Mouse (Mus musculus) gastrocnemius, adult 2 months (tissue): Measurements from ENCODE around the gene Zfhx3. TPM values are rescaled to one million over a fixed set of nuclear protein-coding genes. Genes with fewer than 3 reads are reported as not detected.

ENCODE experiments used
- DNase-seq: peaks from one replicate; pipeline ENCODE4 v3.0.0; 2022
- H3K27ac ChIP-seq: fragments of 200-600 bp; 2 replicates; pipeline ENCODE4 v1.8.1; 2022; ENCODE audit warnings: mild to moderate bottlenecking
- H3K4me3 ChIP-seq: fragments of 200-600 bp; 2 replicates; pipeline ENCODE4 v1.8.1; 2022; ENCODE audit warnings: mild to moderate bottlenecking, moderate library complexity
- CTCF ChIP-seq: fragments of 200-600 bp; IDR thresholded peaks from 2 replicates; pipeline ENCODE4 v1.8.1; 2022; ENCODE audit warnings: antibody characterized with exemption, mild to moderate bottlenecking, moderate library complexity
- intact Hi-C: fragments of 180-260 bp; cut with DNase I; formaldehyde crosslinking; loops from one replicate; pipeline ENCODE4 v1.15.1; 2025
- total RNA-seq, 2 experiments: library from RNA; stranded (reverse); gene quantifications; 2 replicates each; pipeline ENCODE4 v1.2.3; 2021

Zfhx3 gene
- total RNA-seq, 2 experiments from 2014 or later, result 14.1 to 17.7 TPM

- TF ChIP-seq CTCF, result no peak
- no peak overlapping the region for H3K27ac ChIP-seq
- DNase-seq, result no peak
- intact Hi-C loops, result no loop called here
- H3K4me3 ChIP-seq, result no peak overlapping the region
Measured at GRCm38 (mm10) chr8:108370731-108371130, 428.3 kb downstream of the Zfhx3 start.

- H3K27ac ChIP-seq, result no peak overlapping the region
- no peak for DNase-seq
- no peak for TF ChIP-seq CTCF
- intact Hi-C loops, result no loop called here
- H3K4me3 ChIP-seq, result peak overlapping the region; percentile 51
Measured at GRCm38 (mm10) chr8:108373046-108373445, 430.6 kb downstream of the Zfhx3 start.

DNA sequence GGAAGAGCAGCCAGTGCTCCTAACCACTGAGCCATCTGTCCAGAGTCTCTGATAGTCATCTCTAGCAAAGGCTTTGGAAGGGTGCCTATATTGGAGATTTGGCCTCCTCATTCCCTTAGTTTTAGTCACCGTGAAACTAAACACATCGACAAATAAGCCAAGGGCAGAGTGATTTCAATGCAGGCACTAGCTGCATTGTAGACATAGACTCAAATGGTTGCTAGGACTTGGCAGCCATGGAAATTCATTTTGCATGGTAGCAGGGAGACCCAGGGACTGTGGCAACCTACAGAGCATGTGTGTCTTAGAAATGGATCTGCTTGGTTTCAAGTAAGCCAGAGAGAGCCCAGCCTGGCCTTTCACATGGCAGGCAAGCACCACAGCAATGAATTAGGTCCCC is 435.6 kb downstream of the Zfhx3 start:
- no peak overlapping the region for H3K4me3 ChIP-seq
- no peak overlapping the region for H3K27ac ChIP-seq
- no peak for TF ChIP-seq CTCF
- no peak for DNase-seq
- intact Hi-C loops, result no loop called here

GRCm38 (mm10) chr8:108383121-108383520 is 440.7 kb downstream of the Zfhx3 start:
- Histone ChIP-seq H3K4me3 (no peak overlapping the region), H3K27ac (no peak overlapping the region)
- no peak for TF ChIP-seq CTCF
- no peak for DNase-seq
- intact Hi-C loops, result no loop called here

DNA sequence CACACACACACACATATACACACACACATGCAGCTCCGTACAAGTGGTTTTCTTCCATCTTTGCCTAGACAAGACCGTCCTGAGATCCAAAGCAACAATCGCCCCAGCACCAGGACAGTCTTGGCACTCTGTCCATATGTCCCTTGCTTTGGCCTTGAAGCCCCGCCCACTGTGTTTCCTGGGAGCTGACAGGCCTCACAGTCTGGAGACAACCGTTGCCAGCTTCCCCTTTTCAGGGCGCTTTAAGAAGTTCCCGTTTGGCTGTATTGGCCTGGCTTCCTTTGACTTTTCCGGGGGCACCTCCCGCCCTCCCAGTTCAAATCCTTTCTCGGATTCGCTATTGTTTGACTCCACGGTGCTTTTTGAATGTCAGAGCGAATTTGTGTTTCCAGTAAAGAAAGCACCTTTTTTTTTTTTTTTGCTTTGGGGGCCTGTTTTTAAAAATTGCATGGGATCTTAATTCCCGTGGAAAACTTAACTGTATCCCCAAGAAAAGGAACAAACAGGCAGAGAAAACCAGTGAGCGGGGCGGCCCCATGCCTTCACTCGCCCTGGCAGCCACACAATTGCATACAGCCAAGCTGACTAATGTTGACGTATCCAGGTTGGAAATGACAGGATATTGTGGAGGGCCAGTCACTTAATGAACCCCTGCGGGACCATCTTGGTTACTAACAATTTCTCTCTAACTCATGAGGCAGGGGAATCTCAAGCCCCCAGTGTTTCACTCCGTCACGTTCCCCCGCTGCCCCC is 444.9 kb downstream of the Zfhx3 start:
- peak overlapping the region; percentile 55 for H3K4me3 ChIP-seq

DNA sequence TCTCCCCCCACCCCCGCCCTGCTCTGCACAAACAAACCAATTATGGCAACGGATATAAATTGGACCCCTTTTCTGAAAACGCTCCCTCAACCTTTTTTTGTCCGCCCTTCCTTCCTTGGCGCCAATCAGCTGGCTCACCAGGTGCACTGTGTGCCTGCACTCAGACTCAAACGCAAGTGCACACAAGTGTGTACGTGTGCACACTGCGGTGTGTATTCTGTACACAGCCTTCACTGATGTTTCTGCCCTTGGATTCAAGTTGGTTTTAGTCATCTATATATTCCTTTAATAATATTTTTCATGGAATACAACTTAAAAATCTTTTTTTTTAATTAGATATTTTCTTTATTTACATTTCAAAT is 445.4 kb downstream of the Zfhx3 start:
- intact Hi-C loops, result no loop called here
- no peak overlapping the region for H3K27ac ChIP-seq
- no peak for DNase-seq

More for the DNA sequence above, 444.9 kb downstream of the Zfhx3 start:
- no peak overlapping the region for H3K27ac ChIP-seq
- DNase-seq, result peak; percentile 49
- intact Hi-C loops, result no loop called here
- TF ChIP-seq CTCF, result no peak

GRCm38 (mm10) chr8:108392909-108393308 is 450.5 kb downstream of the Zfhx3 start:
- H3K27ac ChIP-seq, result no peak overlapping the region
- H3K4me3 ChIP-seq, result no peak overlapping the region
- DNase-seq, result no peak
- no peak for TF ChIP-seq CTCF
- intact Hi-C loops, result no loop called here

More for the DNA sequence above, 445.4 kb downstream of the Zfhx3 start:
- peak overlapping the region; percentile 55 for H3K4me3 ChIP-seq
- TF ChIP-seq CTCF, result no peak

- DNase-seq, result no peak
Measured at GRCm38 (mm10) chr8:108402149-108402548, 459.7 kb downstream of the Zfhx3 start.

GRCm38 (mm10) chr8:108406716-108407494 is 464.5 kb downstream of the Zfhx3 start:
- intact Hi-C loops, result no loop called here

More at GRCm38 (mm10) chr8:108402149-108402548, 459.7 kb downstream of the Zfhx3 start:
- Histone ChIP-seq H3K27ac (no peak overlapping the region), H3K4me3 (no peak overlapping the region)
- intact Hi-C loops, result no loop called here
- no peak for TF ChIP-seq CTCF

DNA sequence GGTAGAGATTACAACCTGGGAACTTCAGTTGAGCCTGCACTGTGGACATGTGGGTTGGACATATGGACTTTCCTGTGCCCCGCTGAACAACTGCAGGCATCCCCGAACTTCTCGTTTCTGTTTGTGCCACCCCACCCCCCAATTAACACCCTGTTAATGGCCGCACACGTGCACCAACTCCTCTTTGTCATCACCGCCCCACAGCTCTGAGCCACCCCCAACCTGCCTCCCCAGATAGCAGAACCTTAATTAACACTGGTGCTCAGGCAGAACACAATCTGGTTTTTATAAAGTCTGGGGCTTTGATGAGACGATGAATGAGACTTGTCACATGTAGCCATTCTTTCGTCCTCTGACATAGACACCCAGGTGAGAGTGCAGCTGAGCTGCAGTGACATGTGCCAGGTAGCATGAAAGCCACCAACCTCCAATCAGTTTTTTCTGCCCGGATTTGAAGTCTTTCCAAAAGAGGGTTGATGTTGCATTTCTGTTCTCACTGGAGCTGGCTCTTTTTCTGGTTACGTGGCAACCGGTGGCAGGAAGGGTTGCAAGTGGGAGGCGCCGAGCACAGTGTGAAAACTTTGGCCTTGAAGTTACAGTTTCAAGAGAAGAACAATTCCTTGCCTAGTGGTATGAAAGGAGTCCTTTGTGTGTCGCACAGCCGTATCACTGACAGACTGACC is 476.9 kb downstream of the Zfhx3 start:
- Histone ChIP-seq H3K27ac (no peak overlapping the region), H3K4me3 (no peak overlapping the region)
- no peak for TF ChIP-seq CTCF
- intact Hi-C loops, result no loop called here
- no peak for DNase-seq

More at GRCm38 (mm10) chr8:108406716-108407494, 464.5 kb downstream of the Zfhx3 start:
- Histone ChIP-seq H3K4me3 (no peak overlapping the region), H3K27ac (no peak overlapping the region)
- TF ChIP-seq CTCF, result no peak
- no peak for DNase-seq

DNA sequence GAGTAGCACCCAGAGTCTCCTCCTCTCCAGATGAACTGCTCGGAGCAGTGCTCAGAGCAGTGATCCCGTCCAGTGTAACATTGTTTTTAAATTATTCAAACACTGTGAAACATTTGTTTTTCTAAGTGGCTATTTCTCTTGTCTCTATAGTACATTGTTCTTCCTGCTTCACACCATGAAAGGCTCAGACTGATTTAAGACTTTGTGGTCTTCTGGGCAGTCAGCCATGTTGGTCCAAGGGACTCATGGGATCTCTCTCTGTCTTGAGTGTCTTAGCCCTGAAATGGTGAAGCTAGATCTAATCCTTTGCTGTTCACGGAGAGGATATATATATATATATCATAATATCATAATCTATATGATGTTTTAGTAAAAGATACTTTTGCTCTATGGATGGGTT is 480.1 kb downstream of the Zfhx3 start:
- Histone ChIP-seq H3K27ac (no peak overlapping the region), H3K4me3 (no peak overlapping the region)
- intact Hi-C loops, result no loop called here
- DNase-seq, result no peak
- TF ChIP-seq CTCF, result no peak

DNA sequence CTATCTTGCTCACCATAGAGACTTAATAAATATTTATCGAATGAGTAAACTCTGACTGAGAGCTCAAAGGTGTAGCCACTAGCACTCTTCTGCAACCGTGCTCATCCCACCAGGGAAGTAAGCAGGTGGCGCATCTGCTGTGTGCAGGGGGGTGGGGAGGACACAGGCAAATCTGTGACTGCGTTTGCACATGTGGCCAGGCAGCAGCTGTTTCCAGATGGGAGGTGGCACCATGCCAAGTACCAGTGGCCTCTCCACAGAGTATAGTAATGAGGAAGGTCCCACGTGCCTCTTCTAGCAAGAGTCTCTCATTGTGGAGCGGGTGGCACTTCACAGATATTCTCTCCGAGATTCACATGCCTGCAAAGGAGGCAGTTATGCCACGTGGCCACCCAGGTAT is 481.9 kb downstream of the Zfhx3 start:
- no peak for DNase-seq
- intact Hi-C loops, result no loop called here
- no peak for TF ChIP-seq CTCF
- no peak overlapping the region for H3K4me3 ChIP-seq
- no peak overlapping the region for H3K27ac ChIP-seq

DNA sequence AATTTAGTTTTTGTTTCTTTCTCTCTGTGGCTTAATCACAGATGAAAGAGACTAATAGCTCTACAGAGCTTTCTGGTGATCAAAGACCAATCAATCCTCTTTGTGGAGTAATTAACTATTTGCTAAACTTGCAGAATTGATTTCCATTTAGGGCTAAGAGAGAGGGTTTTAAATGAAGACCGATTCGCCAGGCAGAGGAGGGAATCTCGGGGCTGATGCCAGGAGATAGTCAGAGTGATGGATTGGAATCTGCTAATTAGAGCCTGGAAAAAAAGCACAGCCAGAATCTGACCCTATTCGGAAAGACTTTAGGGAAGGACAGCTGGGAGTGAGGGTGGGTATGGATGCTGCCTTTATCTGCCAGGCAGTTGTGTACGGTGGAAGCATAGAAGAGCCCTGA is 490.9 kb downstream of the Zfhx3 start:
- TF ChIP-seq CTCF, result no peak

More for the DNA sequence above, 490.9 kb downstream of the Zfhx3 start:
- DNase-seq, result no peak
- Histone ChIP-seq H3K4me3 (no peak overlapping the region), H3K27ac (no peak overlapping the region)
- intact Hi-C loops, result no loop called here
